Mouse (Mus musculus) adrenal gland, adult 10 weeks (tissue): ENCODE results near the gene Zc4h2. TPM values are rescaled to one million over a fixed set of nuclear protein-coding genes. Genes with fewer than 3 reads are reported as not detected.

Experiments used
- polyA plus RNA-seq: library from polyadenylated mRNA; stranded (reverse); fragments of 350-450 nt; fragmentation: Illumina TruSeq; extraction: RNeasy Lipid Tissue Mini Kit (QIAGEN cat#74804); gene quantifications from one replicate; pipeline ENCODE4 v1.2.3, GENCODE M21; 2014; ENCODE audit warnings: low read depth, low replicate concordance

The Zc4h2 gene
- polyA plus RNA-seq, result 14.3 TPM

DNA sequence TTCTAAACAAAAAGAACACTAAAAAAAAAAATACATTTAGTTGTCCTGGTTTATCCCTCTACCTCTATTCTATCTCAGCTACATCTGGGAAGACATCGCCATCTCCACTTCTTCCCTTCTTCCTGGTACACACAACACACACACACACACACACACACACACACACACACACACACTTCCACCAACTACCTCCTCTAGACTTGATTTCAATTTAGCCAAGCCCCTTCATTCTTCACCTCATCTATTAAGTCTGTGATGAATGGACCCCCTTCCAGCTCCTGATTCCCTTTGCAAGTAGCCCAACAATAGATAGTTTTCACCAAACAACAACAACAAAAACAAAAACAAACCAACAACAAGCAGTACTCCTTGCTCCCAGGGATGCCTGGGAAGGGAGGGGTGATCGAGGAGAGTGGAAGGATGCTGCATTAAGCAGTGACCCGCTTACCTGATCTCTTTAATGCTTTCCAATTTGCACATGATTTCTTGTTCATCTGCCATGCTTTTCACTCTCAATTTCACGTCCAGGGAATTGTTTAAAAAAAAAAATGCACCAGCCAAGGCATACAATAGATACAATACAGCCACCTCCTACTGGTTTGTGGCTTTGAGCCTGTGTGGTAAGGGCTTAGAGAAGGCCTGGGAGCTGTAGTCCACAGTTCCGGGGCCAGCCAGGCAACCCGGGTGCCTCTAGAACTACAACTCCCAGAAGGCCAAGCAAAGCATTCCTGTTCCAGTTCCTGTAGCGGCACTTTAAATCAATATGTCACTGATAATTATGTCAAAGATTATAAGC, at the start of gene Zc4h2:
TSS of gene Zc4h2 (minus strand) at position 706 of the 796 bp plus-strand sequence.

Other genes starting within 250 kb of the Zc4h2 start
- gene Amer1, start 213.6 kb downstream of the Zc4h2 start, polyA plus RNA-seq, result 9.1 TPM
- gene Asb12, start 100.5 kb downstream of the Zc4h2 start, polyA plus RNA-seq, result not detected
- not detected for gene Pfn5, start 100.4 kb downstream of the Zc4h2 start, polyA plus RNA-seq
- gene Zc3h12b, start 53.2 kb upstream of the Zc4h2 start, polyA plus RNA-seq, result 5.5 TPM